Mouse (Mus musculus) MEL (cell line): ENCODE data around the gene Tsg101. TPM values are rescaled to one million over a fixed set of nuclear protein-coding genes. Genes with fewer than 3 reads are reported as not detected.

Source experiments
- DNase-seq: peaks from one replicate; pipeline ENCODE4 v3.0.0; 2011; ENCODE audit warnings: low read depth, low spot score
- H3K27ac ChIP-seq: 2 replicates; pipeline ENCODE4 v1.5.1; 2012; ENCODE audit warnings: low read depth, mild to moderate bottlenecking, control low read depth, low read length, moderate library complexity; ENCODE audit not compliant: control insufficient read depth
- H3K27me3 ChIP-seq, 2 experiments: fragments of 150-350 bp in 1 of 2; sonication (generic) in 1 of 2; 2 replicates each; pipeline ENCODE4 v1.6.1; 2012; ENCODE audit warnings: low read length in 2 of 2, mild to moderate bottlenecking in 2 of 2, improper control_type of control experiment in 1 of 2, moderate library complexity in 1 of 2; ENCODE audit not compliant: insufficient read depth in 2 of 2, control insufficient read depth in 1 of 2
- H3K36me3 ChIP-seq, 2 experiments: 2 replicates each; pipeline ENCODE4 v1.6.1; 2012 to 2014; ENCODE audit warnings: low read length in 2 of 2, improper control_type of control experiment in 1 of 2, inconsistent platforms in 1 of 2, mild to moderate bottlenecking in 1 of 2; ENCODE audit not compliant: insufficient read depth in 2 of 2, control insufficient read depth in 1 of 2
- H3K4me1 ChIP-seq, 2 experiments: fragments of 150-350 bp in 1 of 2; sonication (generic) in 1 of 2; 2 replicates each; pipeline ENCODE4 v1.6.1; 2012; ENCODE audit warnings: low read length in 2 of 2, improper control_type of control experiment in 1 of 2, mild to moderate bottlenecking in 1 of 2; ENCODE audit not compliant: insufficient read depth in 2 of 2, control insufficient read depth in 1 of 2
- H3K4me3 ChIP-seq, 2 experiments: fragments of 150-350 bp in 1 of 2; sonication (generic) in 1 of 2; 2 replicates each; pipeline ENCODE4 v1.5.1; 2012; ENCODE audit warnings: low read depth in 2 of 2, low read length in 2 of 2, mild to moderate bottlenecking in 2 of 2, moderate library complexity in 2 of 2, control low read depth in 1 of 2, improper control_type of control experiment in 1 of 2; ENCODE audit not compliant: control insufficient read depth in 1 of 2, insufficient read depth in 1 of 2
- H3K79me2 ChIP-seq: 2 replicates; pipeline ENCODE4 v1.6.1; 2012; ENCODE audit warnings: mild to moderate bottlenecking, low read length, moderate library complexity; ENCODE audit not compliant: control insufficient read depth, poor library complexity, insufficient read depth
- H3K9ac ChIP-seq: 2 replicates; pipeline ENCODE4 v1.6.1; 2012; ENCODE audit warnings: low read depth, mild to moderate bottlenecking, control low read depth, low read length, moderate library complexity; ENCODE audit not compliant: control insufficient read depth, poor library complexity, severe bottlenecking
- H3K9me3 ChIP-seq: fragments of 150-350 bp; sonication (generic); replicated peaks from 2 replicates; pipeline ENCODE4 v1.6.1; 2012; ENCODE audit warnings: mild to moderate bottlenecking, low read length, improper control_type of control experiment, moderate library complexity; ENCODE audit not compliant: insufficient read depth
- BHLHE40 ChIP-seq: IDR thresholded peaks from 2 replicates; pipeline ENCODE4 v1.6.1; 2012; ENCODE audit warnings: low read depth, mild to moderate bottlenecking, inconsistent platforms, low read length, improper control_type of control experiment, borderline replicate concordance
- CHD1 ChIP-seq: IDR thresholded peaks from 2 replicates; pipeline ENCODE4 v1.6.1; 2012; ENCODE audit warnings: low read depth, mild to moderate bottlenecking, inconsistent platforms, low read length, improper control_type of control experiment
- CHD2 ChIP-seq: IDR thresholded peaks from 2 replicates; pipeline ENCODE4 v1.6.1; 2011; ENCODE audit warnings: low read length, improper control_type of control experiment
- CTCF ChIP-seq, 3 experiments: IDR thresholded peaks in 2 of 3; conservative IDR thresholded peaks in 1 of 3; 2 replicates each; pipeline ENCODE4 v1.5.1; 2011 to 2012; ENCODE audit warnings: low read length in 3 of 3, low read depth in 2 of 3, mild to moderate bottlenecking in 2 of 3, improper control_type of control experiment in 1 of 3, inconsistent platforms in 1 of 3, mixed read lengths in 1 of 3, moderate library complexity in 1 of 3; ENCODE audit not compliant: control insufficient read depth in 1 of 3, insufficient read depth in 1 of 3, poor library complexity in 1 of 3, severe bottlenecking in 1 of 3
- E2F4 ChIP-seq: IDR thresholded peaks from 2 replicates; pipeline ENCODE4 v1.6.1; 2011; ENCODE audit warnings: low read depth, low read length, improper control_type of control experiment, borderline replicate concordance
- ELF1 ChIP-seq: IDR thresholded peaks from 2 replicates; pipeline ENCODE4 v1.6.1; 2014; ENCODE audit warnings: low read depth, mild to moderate bottlenecking, inconsistent platforms, low read length, improper control_type of control experiment, moderate library complexity
- EP300 ChIP-seq, 2 experiments: IDR thresholded peaks; 2 replicates each; pipeline ENCODE4 v1.6.1; 2011; ENCODE audit warnings: improper control_type of control experiment in 2 of 2, low read length in 2 of 2, low read depth in 1 of 2, mild to moderate bottlenecking in 1 of 2
- ETS1 ChIP-seq: IDR thresholded peaks from 2 replicates; pipeline ENCODE4 v1.6.1; 2012; ENCODE audit warnings: low read depth, mild to moderate bottlenecking, inconsistent platforms, low read length, improper control_type of control experiment, moderate library complexity
- GABPA ChIP-seq: IDR thresholded peaks from 2 replicates; pipeline ENCODE4 v1.6.1; 2012; ENCODE audit warnings: low read depth, mild to moderate bottlenecking, inconsistent platforms, low read length, improper control_type of control experiment, moderate library complexity
- GATA1 ChIP-seq: IDR thresholded peaks from 2 replicates; pipeline ENCODE4 v1.6.1; 2011; ENCODE audit warnings: low read depth, low read length, improper control_type of control experiment
- HCFC1 ChIP-seq: IDR thresholded peaks from 2 replicates; pipeline ENCODE4 v1.6.1; 2012; ENCODE audit warnings: low read depth, mild to moderate bottlenecking, inconsistent platforms, low read length, improper control_type of control experiment, moderate library complexity
- JUND ChIP-seq: IDR thresholded peaks from 2 replicates; pipeline ENCODE4 v1.6.1; 2011; ENCODE audit warnings: low read depth, mild to moderate bottlenecking, improper control_type of control experiment, low read length
- KAT2A ChIP-seq: conservative IDR thresholded peaks from 2 replicates; pipeline ENCODE4 v1.6.1; 2012; ENCODE audit warnings: low read depth, low read length, improper control_type of control experiment, inconsistent platforms
- MAX ChIP-seq: IDR thresholded peaks from 2 replicates; pipeline ENCODE4 v1.6.1; 2011; ENCODE audit warnings: low read length, improper control_type of control experiment
- MEF2A ChIP-seq: IDR thresholded peaks from 2 replicates; pipeline ENCODE4 v1.6.1; 2014; ENCODE audit warnings: low read depth, mild to moderate bottlenecking, inconsistent platforms, low read length, improper control_type of control experiment; ENCODE audit not compliant: poor library complexity, insufficient replicate concordance, severe bottlenecking; ENCODE audit errors: extremely low read depth
- MXI1 ChIP-seq: IDR thresholded peaks from 2 replicates; pipeline ENCODE4 v1.6.1; 2011; ENCODE audit warnings: mild to moderate bottlenecking, low read depth, low read length, improper control_type of control experiment
- MYC ChIP-seq: IDR thresholded peaks from 2 replicates; pipeline ENCODE4 v1.6.1; 2011; ENCODE audit warnings: low read depth, mild to moderate bottlenecking, low read length, improper control_type of control experiment, moderate library complexity
- NRF1 ChIP-seq: IDR thresholded peaks from 2 replicates; pipeline ENCODE4 v1.6.1; 2014; ENCODE audit warnings: low read depth, mild to moderate bottlenecking, inconsistent platforms, low read length, improper control_type of control experiment, moderate library complexity; ENCODE audit not compliant: poor library complexity, insufficient read depth, severe bottlenecking
- RAD21 ChIP-seq: IDR thresholded peaks from 2 replicates; pipeline ENCODE4 v1.6.1; 2011; ENCODE audit warnings: mild to moderate bottlenecking, low read depth, low read length, improper control_type of control experiment
- SIN3A ChIP-seq: IDR thresholded peaks from 2 replicates; pipeline ENCODE4 v1.6.1; 2012; ENCODE audit warnings: low read length, improper control_type of control experiment, inconsistent platforms
- SMC3 ChIP-seq: IDR thresholded peaks from 2 replicates; pipeline ENCODE4 v1.6.1; 2011; ENCODE audit warnings: low read depth, low read length, improper control_type of control experiment
- TBP ChIP-seq: IDR thresholded peaks from 2 replicates; pipeline ENCODE4 v1.8.0; 2011; ENCODE audit warnings: low read depth, low read length, improper control_type of control experiment
- UBTF ChIP-seq: IDR thresholded peaks from 2 replicates; pipeline ENCODE4 v1.6.1; 2012; ENCODE audit warnings: low read depth, mild to moderate bottlenecking, inconsistent platforms, low read length, improper control_type of control experiment, moderate library complexity, borderline replicate concordance; ENCODE audit not compliant: insufficient read depth
- USF1 ChIP-seq: IDR thresholded peaks from 2 replicates; pipeline ENCODE4 v1.6.1; 2014; ENCODE audit warnings: low read depth, mild to moderate bottlenecking, inconsistent platforms, low read length, improper control_type of control experiment, moderate library complexity
- ZC3H11A ChIP-seq: IDR thresholded peaks from 2 replicates; pipeline ENCODE4 v1.6.1; 2012; ENCODE audit warnings: low read depth, mild to moderate bottlenecking, inconsistent platforms, low read length, improper control_type of control experiment
- ZKSCAN1 ChIP-seq: IDR thresholded peaks from 2 replicates; pipeline ENCODE4 v1.6.1; 2012; ENCODE audit warnings: low read depth, mild to moderate bottlenecking, inconsistent platforms, low read length, improper control_type of control experiment, moderate library complexity
- ZMIZ1 ChIP-seq: IDR thresholded peaks from 2 replicates; pipeline ENCODE4 v1.6.1; 2012; ENCODE audit warnings: low read depth, mild to moderate bottlenecking, inconsistent platforms, low read length, improper control_type of control experiment, moderate library complexity
- ZNF384 ChIP-seq: IDR thresholded peaks from 2 replicates; pipeline ENCODE4 v1.6.1; 2012; ENCODE audit warnings: low read depth, mild to moderate bottlenecking, inconsistent platforms, low read length, improper control_type of control experiment
- polyA plus RNA-seq, 2 experiments: library from polyadenylated mRNA; stranded (reverse) in 1 of 2; unstranded in 1 of 2; fragments of >175 nt in 1 of 2; fragments of >200 nt in 1 of 2; gene quantifications; 2 replicates each; pipeline versions ENCODE4 v1.2.1 to v1.2.4; 2012; ENCODE audit warnings: low replicate concordance in 2 of 2, low read depth in 1 of 2; ENCODE audit not compliant: insufficient read length in 2 of 2, insufficient read depth in 1 of 2, missing spikeins in 1 of 2
- total RNA-seq: library from RNA; depleted of rRNA; stranded (reverse); fragments of 300-350 nt; gene quantifications from 2 replicates; pipeline ENCODE4 v1.2.3, GENCODE M21; 2012

The Tsg101 gene
- total and polyA plus RNA-seq, 3 experiments: 25.3 to 88.9 TPM; not detected in 1

- no peak for TF ChIP-seq ZMIZ1
- no peak for TF ChIP-seq UBTF
- TF ChIP-seq MXI1: no peak
- no peak for TF ChIP-seq MEF2A
- no peak for TF ChIP-seq EP300 (IDR thresholded peaks at IDR 0.05; ENCODE audit: low read depth in 1 of 2, low read length in 2 of 2)
- TF ChIP-seq SIN3A: no peak
- no peak for TF ChIP-seq MAX
- TF ChIP-seq ELF1: no peak
- no peak for TF ChIP-seq ZKSCAN1
- no peak for TF ChIP-seq CHD1
- TF ChIP-seq CHD2: no peak
- TF ChIP-seq SMC3: peak; percentile 75
- TF ChIP-seq KAT2A: no peak
- TF ChIP-seq GABPA: no peak
- no peak for TF ChIP-seq BHLHE40
- peak; percentile 27; the same call in 1 of the 2 replicates for TF ChIP-seq ZC3H11A
- no peak for TF ChIP-seq E2F4
- no peak for TF ChIP-seq HCFC1
- no peak for TF ChIP-seq GATA1
- no peak for TF ChIP-seq ZNF384
- TF ChIP-seq MYC: no peak
- TF ChIP-seq CTCF (IDR thresholded peaks at IDR 0.05 in 2 of 3, conservative IDR thresholded peaks at IDR 0.05 in 1 of 3; ENCODE audit: control insufficient read depth in 1 of 3, insufficient read depth in 1 of 3, low read depth in 2 of 3, low read length in 3 of 3, poor library complexity in 1 of 3, severe bottlenecking in 1 of 3): peak; percentile 16 to 71 (median 47); a peak in 4 of 6 replicates
- no peak for TF ChIP-seq TBP
- no peak for TF ChIP-seq ETS1
- TF ChIP-seq JUND: no peak
- no peak for TF ChIP-seq NRF1
- no peak for TF ChIP-seq USF1
- TF ChIP-seq RAD21: peak; percentile 60
- Histone ChIP-seq H3K27me3 (no peaks in the 10 kb centered on the region), H3K79me2 (no peaks in the 10 kb centered on the region), H3K9me3 (no peaks in the 10 kb centered on the region), H3K9ac (no peak overlapping the region), H3K4me1 (no peaks in the 10 kb centered on the region), H3K4me3 (no peak overlapping the region), H3K27ac (no peak overlapping the region), H3K36me3 (peaks cover 0 to 2% of the 10 kb centered on the region in 2 experiments; a peak in 2 of 4 replicates)
- peak; percentile 65 for DNase-seq
These were observed 16.1 kb upstream of the Tsg101 start for GRCm38 (mm10) chr7:46935847-46936246.
